Mouse (Mus musculus) layer of hippocampus, adult 9-11 months (tissue): ENCODE data around the gene C530008M17Rik.

ENCODE experiments used
- DNase-seq: peaks from one replicate; pipeline ENCODE4 v3.0.0; 2022

Gene C530008M17Rik

GRCm38 (mm10) chr5:76705307-76706173, 49.2 kb downstream of the C530008M17Rik start:
- no peak for DNase-seq

GRCm38 (mm10) chr5:76707072-76707471, 50.8 kb downstream of the C530008M17Rik start:
- no peak for DNase-seq

- no peak for DNase-seq
Measured at GRCm38 (mm10) chr5:76708004-76708403, 51.7 kb downstream of the C530008M17Rik start.

GRCm38 (mm10) chr5:76713743-76714142, 57.4 kb downstream of the C530008M17Rik start:
- DNase-seq, result no peak

GRCm38 (mm10) chr5:76719954-76720353, 63.6 kb downstream of the C530008M17Rik start:
- DNase-seq, result no peak

GRCm38 (mm10) chr5:76724878-76725277, 68.6 kb downstream of the C530008M17Rik start:
- DNase-seq, result no peak

DNA sequence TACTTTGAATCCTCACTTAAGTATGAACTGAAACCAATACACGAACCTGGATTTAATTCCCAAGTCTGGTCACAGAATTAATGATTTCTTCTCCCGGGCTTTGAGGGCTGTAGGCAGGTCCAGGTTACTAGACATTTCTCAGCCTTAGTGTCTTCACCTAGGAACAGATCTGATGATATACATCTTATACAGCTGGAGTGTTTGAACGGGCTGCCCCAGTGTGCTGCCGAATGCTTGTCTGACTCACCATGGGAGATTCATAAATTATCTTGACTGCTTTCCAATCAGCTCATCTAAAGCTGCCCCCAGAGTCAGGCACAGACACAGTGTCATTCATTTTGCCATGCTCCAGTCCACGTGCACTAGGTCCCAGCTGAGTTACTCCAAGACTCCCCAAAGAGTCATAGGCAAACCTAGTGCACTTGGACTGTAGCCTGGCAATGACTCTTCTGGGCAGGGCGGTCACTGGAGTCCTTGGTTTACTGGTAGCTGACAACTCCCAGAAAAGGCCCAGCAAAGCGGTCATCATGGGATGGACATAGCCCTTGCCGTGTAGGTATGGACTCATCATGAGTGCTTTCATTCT, 70.3 kb downstream of the C530008M17Rik start:
- no peak for DNase-seq

DNA sequence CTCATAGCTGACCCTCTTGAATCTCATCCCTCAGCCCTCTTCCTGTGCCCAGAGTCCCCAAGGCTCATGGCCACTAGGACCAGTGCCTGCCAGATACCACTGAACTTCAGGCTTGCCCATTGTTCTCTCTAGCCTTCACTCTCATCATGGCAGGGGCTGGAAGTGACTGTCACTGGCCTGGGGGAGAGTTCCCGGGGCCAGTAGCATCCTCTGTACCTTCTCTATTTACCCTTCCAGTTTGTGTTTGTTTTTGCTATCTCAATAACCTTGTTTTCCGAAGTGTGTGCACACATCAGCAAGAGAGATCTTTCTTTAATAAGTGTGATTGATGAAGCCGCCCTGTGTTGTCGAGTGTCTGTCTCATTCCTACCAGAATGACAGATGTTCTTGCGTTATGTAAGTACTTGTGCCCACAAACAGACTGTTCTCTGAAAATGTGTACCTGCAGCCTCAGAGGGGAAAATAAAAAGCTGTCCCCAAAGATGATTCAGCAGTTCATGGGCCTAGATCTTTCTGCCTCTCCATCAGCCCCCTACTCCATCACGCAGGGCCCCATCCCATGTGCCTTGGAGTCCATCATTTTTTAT, 76.8 kb downstream of the C530008M17Rik start:
- peak; percentile 19 for DNase-seq

GRCm38 (mm10) chr5:76741463-76741862, 85.2 kb downstream of the C530008M17Rik start:
- no peak for DNase-seq

DNA sequence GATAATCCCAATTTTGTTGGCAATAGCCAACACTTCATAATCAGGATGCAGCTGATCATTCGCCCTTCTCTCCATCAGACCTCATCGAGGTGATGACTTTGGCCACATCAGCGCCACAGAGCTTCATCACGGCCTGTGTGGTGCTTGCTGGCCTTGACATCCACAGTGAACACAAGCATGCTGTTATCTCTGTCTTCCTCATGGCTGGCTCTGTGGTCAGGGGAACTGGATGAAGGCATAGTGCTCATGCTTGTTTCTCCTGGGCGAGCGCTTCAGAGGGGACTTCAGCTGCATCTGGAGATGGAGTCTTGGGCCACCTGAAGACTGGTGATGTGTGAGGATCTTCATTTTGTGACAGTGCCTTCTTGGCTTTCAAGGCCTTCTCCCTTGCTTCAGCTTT, 85.8 kb downstream of the C530008M17Rik start:
- no peak for DNase-seq

DNA sequence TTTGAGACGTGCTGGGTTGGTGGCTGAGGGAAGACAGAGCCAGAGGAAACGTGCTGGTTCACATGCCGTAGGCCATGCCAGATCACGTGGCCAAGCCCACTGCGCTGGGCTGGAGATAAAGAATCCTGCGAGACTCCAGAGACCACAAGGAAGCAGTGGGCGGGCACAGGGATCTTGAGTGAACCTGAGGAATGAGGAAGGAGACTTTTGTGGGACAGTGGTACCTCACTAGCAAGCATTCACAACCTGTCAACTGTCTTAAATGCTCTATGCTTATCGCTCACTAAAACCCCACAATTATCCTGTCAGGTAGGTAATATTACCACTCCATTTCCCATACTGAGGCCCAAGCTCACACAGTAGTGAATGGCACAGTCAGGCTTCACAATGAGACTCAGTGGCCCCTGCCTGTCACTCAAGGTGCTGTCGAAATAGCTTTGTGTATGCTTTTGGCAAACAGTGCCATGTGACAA, 88.5 kb downstream of the C530008M17Rik start:
- DNase-seq, result no peak

- no peak for DNase-seq
Measured at GRCm38 (mm10) chr5:76747851-76748250, 91.5 kb downstream of the C530008M17Rik start.

GRCm38 (mm10) chr5:76752351-76752750, 96.0 kb downstream of the C530008M17Rik start:
- DNase-seq, result no peak

DNA sequence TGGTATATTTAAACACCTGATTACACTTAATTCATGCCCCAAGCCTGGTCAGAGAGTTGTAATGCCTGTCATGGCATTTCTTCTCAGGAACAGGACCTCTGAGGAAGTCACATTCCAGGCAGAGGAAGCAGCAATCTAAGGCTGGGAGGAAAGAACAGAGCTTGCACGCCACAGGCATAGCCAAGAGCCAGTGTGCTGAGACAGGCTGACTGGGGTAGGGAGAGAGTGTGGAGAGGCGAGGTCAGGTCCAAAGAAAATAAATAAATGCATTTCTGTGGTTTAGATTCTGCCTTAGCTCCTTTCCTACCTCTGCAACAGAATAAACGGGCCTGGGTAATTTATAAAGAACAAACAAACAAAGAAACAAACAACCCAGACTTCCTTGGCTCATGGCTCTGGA, 104.0 kb downstream of the C530008M17Rik start:
- no peak for DNase-seq

DNA sequence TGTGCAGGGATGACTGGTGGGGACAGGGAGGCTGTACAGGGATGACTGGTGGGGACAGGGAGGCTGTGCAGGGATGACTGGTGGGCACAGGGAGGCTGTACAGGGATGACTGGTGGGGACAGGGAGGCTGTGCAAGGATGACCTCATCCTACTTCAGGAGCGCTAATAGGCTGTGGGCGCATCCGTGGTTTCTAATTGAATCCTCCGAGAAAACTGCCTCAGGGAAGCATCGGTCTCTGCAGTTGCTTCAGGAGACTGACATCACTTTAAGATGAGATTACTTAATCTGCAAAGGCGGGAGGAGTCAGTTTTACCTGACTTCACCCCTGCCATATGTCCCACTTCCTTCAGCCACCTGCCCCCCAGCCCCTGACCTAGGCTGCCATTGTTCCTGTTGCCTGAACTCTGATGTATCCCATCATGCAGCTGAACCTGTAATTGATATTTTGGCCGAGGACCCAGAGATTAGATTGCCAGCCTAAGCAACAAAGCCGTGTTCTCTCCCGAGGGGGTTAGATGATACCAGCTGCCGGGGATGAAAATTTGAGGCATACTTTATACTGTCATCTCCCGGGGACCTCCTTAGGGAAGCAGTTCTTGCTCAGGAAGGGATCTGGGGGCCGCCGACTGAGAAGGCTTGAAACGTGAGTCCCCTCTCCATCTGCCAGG, 105.9 kb downstream of the C530008M17Rik start:
- no peak for DNase-seq

DNA sequence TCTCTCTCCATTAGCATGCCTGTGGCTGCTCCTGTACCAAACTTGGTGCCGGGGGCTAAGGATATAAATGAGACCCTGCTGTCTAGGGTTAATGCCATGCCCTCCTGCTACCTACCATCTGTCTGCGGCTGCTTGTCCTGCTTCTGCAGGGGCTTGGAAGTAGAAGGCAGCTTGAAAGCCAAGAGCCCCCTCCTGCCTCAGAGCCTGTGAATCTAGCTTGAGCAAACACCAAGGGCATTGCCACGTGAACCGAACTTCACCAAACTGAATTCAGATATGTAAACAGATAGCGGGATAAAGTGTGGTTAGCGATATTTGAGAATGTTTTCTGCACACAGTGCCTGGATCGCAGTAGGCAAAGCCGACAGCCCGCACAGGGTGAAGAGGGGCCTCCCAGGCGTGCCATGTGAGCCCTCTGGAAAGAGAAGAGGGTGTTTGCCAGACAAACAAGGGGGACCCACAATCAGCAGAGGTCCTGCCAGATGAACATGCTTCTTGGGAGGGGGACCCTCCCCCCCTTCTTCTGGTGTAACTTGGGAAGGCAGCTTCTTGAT, 106.9 kb downstream of the C530008M17Rik start:
- no peak for DNase-seq

- no peak for DNase-seq
Measured at GRCm38 (mm10) chr5:76763731-76764130, 107.4 kb downstream of the C530008M17Rik start.

GRCm38 (mm10) chr5:76769014-76769413, 112.7 kb downstream of the C530008M17Rik start:
- DNase-seq, result no peak

- no peak for DNase-seq
Measured at GRCm38 (mm10) chr5:76769572-76769971, 113.3 kb downstream of the C530008M17Rik start.

- no peak for DNase-seq
Measured at GRCm38 (mm10) chr5:76771371-76771770, 115.1 kb downstream of the C530008M17Rik start.

- DNase-seq, result no peak
Measured at GRCm38 (mm10) chr5:76772831-76773230, 116.5 kb downstream of the C530008M17Rik start.

- DNase-seq, result no peak
Measured at GRCm38 (mm10) chr5:76773492-76774158, 117.3 kb downstream of the C530008M17Rik start.
